Mouse (Mus musculus) hindbrain, embryonic 11.5 days (tissue): ENCODE data around the gene Serpina1c. TPM values are rescaled to one million over a fixed set of nuclear protein-coding genes. Genes with fewer than 3 reads are reported as not detected.
"Not testable (repeated sequence)": the region's sequence is repeated elsewhere in the genome, so short reads cannot be mapped to it uniquely, and the experiment has no call there.

Experiments used
- ATAC-seq: fragments of 200-750 bp; cut with Nextera tagmentation; 2 replicates; pipeline ENCODE4 v1.8.0; 2017; ENCODE audit warnings: mild to moderate bottlenecking, moderate TSS enrichment, moderate library complexity; ENCODE audit not compliant: low FRiP score
- DNase-seq: peaks from one replicate; pipeline ENCODE4 v3.0.0-alpha.2; 2015; ENCODE audit warnings: low spot score
- H3K27ac ChIP-seq: fragments of 300-500 bp; sonication (generic); 2 replicates; pipeline ENCODE4 v1.5.1; 2014; ENCODE audit warnings: mild to moderate bottlenecking, low read depth, low read length
- H3K27me3 ChIP-seq: fragments of 300-500 bp; sonication (generic); 2 replicates; pipeline ENCODE4 v1.6.1; 2014; ENCODE audit warnings: mild to moderate bottlenecking, low read length, moderate library complexity, mixed read lengths; ENCODE audit not compliant: control insufficient read depth, insufficient read depth
- H3K36me3 ChIP-seq: fragments of 300-500 bp; sonication (generic); 2 replicates; pipeline ENCODE4 v1.6.1; 2014; ENCODE audit warnings: mild to moderate bottlenecking, low read length, moderate library complexity, mixed read lengths; ENCODE audit not compliant: control insufficient read depth, insufficient read depth
- H3K4me1 ChIP-seq: fragments of 300-500 bp; sonication (generic); replicated peaks from 2 replicates; pipeline ENCODE4 v1.6.1; 2014; ENCODE audit warnings: low read length, mixed read lengths; ENCODE audit not compliant: control insufficient read depth, insufficient read depth
- H3K4me2 ChIP-seq: fragments of 300-500 bp; sonication (generic); replicated peaks from 2 replicates; pipeline ENCODE4 v1.6.1; 2014; ENCODE audit warnings: mild to moderate bottlenecking, low read depth, low read length
- H3K4me3 ChIP-seq: fragments of 300-500 bp; sonication (generic); 2 replicates; pipeline ENCODE4 v1.5.1; 2014; ENCODE audit warnings: low read depth, low read length
- H3K9ac ChIP-seq: fragments of 300-500 bp; sonication (generic); 2 replicates; pipeline ENCODE4 v1.6.1; 2014; ENCODE audit warnings: low read depth, low read length
- H3K9me3 ChIP-seq: fragments of 300-500 bp; sonication (generic); 2 replicates; pipeline ENCODE4 v1.6.1; 2016; ENCODE audit warnings: low read length; ENCODE audit not compliant: control insufficient read depth
- WGBS: fragments of 180-500 bp; shearing (Covaris S2); extraction: QIAGEN DNeasy Blood & Tissue Kit; methylation state at CpG from one replicate; pipeline ENCODE4 v1.1.7; 2014; 5-methylcytosine and 5-hydroxymethylcytosine counted together
- polyA plus RNA-seq: library from polyadenylated mRNA; unstranded; fragments of >200 nt; fragmentation: Nextera tagmentation; extraction: Ambion mirVana; gene quantifications from 2 replicates; pipeline ENCODE4 v1.2.1, GENCODE M21; 2014

Serpina1c gene
- polyA plus RNA-seq, 1 experiment from 2014 or later = not detected

DNA sequence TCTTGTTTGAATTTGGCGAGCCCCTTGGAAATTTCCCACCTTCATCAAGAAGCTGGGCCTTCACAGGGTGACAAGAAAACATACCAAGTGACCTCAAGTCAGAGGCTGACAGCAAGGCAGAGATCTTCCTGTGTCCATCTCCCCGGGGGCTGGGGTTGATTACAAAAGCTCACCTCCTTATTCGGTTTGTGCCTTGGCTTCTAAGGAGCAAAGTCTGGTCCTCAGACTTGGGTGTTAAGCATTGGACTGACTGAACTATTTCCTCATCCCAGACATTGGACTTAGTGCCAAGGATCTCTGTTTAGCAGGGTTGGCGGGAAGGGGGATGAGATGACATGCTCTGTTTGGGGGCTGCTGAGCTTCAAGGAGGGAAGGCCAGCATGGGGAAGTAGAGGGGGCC lies 44.1 kb downstream of the Serpina1c start:
- 77% methylated on average over 3 of the region's 4 CpGs for WGBS
- not testable (repeated sequence) for H3K4me2 ChIP-seq, DNase-seq, H3K9ac ChIP-seq, H3K27ac ChIP-seq, H3K9me3 ChIP-seq, H3K36me3 ChIP-seq, H3K27me3 ChIP-seq, ATAC-seq, H3K4me3 ChIP-seq, H3K4me1 ChIP-seq

DNA sequence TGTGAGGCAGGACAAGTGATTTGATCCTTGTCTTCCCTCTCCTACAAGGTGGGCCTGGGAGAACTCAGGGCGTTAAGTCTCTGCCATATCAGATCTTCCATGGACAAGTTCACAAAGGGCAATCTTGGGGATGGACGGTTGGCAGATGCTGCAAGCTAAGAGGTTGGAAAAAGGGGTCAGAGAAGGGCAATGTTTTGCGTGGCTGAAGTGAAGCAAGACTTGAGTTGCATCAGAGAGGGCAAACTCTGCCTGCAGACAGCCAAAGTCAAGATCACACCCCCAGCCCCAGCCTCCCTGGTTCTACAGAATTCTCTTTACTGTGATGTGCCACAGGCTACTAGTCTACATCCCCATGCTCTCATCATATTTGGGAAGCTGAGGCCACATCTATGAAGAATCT lies 45.1 kb downstream of the Serpina1c start:
- 70% methylated on average over 3 of the region's 3 CpGs for WGBS
- H3K4me1 ChIP-seq, H3K4me3 ChIP-seq, H3K9ac ChIP-seq, H3K27me3 ChIP-seq, DNase-seq, H3K27ac ChIP-seq, H3K9me3 ChIP-seq, H3K36me3 ChIP-seq, H3K4me2 ChIP-seq, ATAC-seq: not testable (repeated sequence)

DNA sequence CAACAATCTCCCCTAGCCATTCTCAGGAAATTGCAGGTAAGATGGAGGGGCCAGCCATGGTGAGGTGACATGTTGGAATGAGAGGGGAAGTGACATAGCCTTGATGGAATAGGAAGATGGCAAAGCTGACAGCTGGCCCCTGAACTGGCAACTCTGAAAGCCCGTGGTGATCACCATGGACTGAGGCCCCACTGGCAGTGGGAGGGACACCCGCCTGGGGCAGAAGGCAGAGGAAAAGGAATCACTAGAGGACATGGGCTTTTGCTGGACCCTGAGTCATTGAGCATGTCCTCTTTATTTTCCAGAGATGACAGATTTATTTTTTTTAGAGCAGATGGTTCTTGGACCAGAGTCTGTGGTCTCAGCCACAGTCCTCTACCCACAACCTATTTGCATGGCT lies 51.7 kb downstream of the Serpina1c start:
- not testable (repeated sequence) for H3K9ac ChIP-seq, H3K27me3 ChIP-seq, DNase-seq, H3K9me3 ChIP-seq, H3K4me3 ChIP-seq, H3K4me1 ChIP-seq, ATAC-seq, H3K4me2 ChIP-seq, H3K36me3 ChIP-seq, H3K27ac ChIP-seq
- 88% methylated on average over 2 of the region's 2 CpGs for WGBS

Other genes with a start within 250 kb of the Serpina1c start
- gene Serpina6, start 247.7 kb downstream of the Serpina1c start, polyA plus RNA-seq = 0.42 TPM in 1 of 2 replicates, not detected in the other
- not detected in 2 replicates for gene Serpina16, start 228.7 kb downstream of the Serpina1c start, polyA plus RNA-seq
- not detected in 2 replicates for gene Serpina1f, start 209.4 kb downstream of the Serpina1c start, polyA plus RNA-seq
- gene Serpina1d, start 131.3 kb downstream of the Serpina1c start, polyA plus RNA-seq = not detected in 2 replicates
- gene Serpina1b, start 74.5 kb downstream of the Serpina1c start, polyA plus RNA-seq = 0.33 TPM in 1 of 2 replicates, not detected in the other
- gene Serpina1a, start 41.3 kb downstream of the Serpina1c start, polyA plus RNA-seq = not detected in 2 replicates
- gene Serpina1e, start 54.1 kb upstream of the Serpina1c start, polyA plus RNA-seq = not detected in 2 replicates
- gene Serpina11, start 85.1 kb upstream of the Serpina1c start, polyA plus RNA-seq = not detected in 2 replicates
- not detected in 2 replicates for gene Serpina9, start 108.9 kb upstream of the Serpina1c start, polyA plus RNA-seq
- not detected in 2 replicates for gene Serpina12, start 139.6 kb upstream of the Serpina1c start, polyA plus RNA-seq
- not detected in 2 replicates for gene Serpina5, start 196.2 kb upstream of the Serpina1c start, polyA plus RNA-seq
- gene Serpina3a, start 207.8 kb upstream of the Serpina1c start, polyA plus RNA-seq = not detected in 2 replicates
- not detected in 2 replicates for gene Serpina3b, start 223.1 kb upstream of the Serpina1c start, polyA plus RNA-seq
- not detected in 2 replicates for gene Serpina3c, start 249.0 kb upstream of the Serpina1c start, polyA plus RNA-seq